Mouse (Mus musculus) ovary, adult 18-20 months (tissue): Measurements from ENCODE around the gene U2af1.
"Not testable (repeated sequence)": the region's sequence is repeated elsewhere in the genome, so short reads cannot be mapped to it uniquely, and the experiment has no call there.

Source experiments
- DNase-seq: peaks from one replicate; pipeline ENCODE4 v3.0.0; 2022; ENCODE audit warnings: low spot score, mixed read lengths

U2af1 gene

GRCm38 (mm10) chr17:31613086-31613755 is 45.5 kb downstream of the U2af1 start:
- DNase-seq, result no peak

GRCm38 (mm10) chr17:31609895-31610294 is 48.8 kb downstream of the U2af1 start:
- no peak for DNase-seq

GRCm38 (mm10) chr17:31609173-31609572 is 49.5 kb downstream of the U2af1 start:
- DNase-seq, result not testable (repeated sequence)

- DNase-seq, result no peak
Measured at GRCm38 (mm10) chr17:31607256-31607951, 51.3 kb downstream of the U2af1 start.

- DNase-seq, result no peak
Measured at GRCm38 (mm10) chr17:31606424-31606823, 52.3 kb downstream of the U2af1 start.

- DNase-seq, result no peak
Measured at GRCm38 (mm10) chr17:31598593-31598992, 60.1 kb downstream of the U2af1 start.

GRCm38 (mm10) chr17:31597957-31598356 is 60.7 kb downstream of the U2af1 start:
- no peak for DNase-seq
